Mouse (Mus musculus) layer of hippocampus, adult 8-10 months (tissue): Measurements from ENCODE around the gene Gm7347. TPM values are rescaled to one million over a fixed set of nuclear protein-coding genes. Genes with fewer than 3 reads are reported as not detected.
A peak's percentile ranks its signal among the peaks of the same experiment; 100 is the strongest.
"Not testable (repeated sequence)": the region's sequence is repeated elsewhere in the genome, so short reads cannot be mapped to it uniquely, and the experiment has no call there.

Source experiments
- DNase-seq, 2 experiments: peaks; one replicate each; pipeline ENCODE4 v3.0.0; 2022; ENCODE audit warnings: low spot score in 2 of 2
- total RNA-seq, 4 experiments: library from RNA; stranded (reverse); gene quantifications; 2 replicates each; pipeline ENCODE4 v1.2.4; 2022

Gm7347 gene
- total RNA-seq, result under 1 TPM in 1 of 4 experiments, not detected in 3; 0.11 TPM

DNA sequence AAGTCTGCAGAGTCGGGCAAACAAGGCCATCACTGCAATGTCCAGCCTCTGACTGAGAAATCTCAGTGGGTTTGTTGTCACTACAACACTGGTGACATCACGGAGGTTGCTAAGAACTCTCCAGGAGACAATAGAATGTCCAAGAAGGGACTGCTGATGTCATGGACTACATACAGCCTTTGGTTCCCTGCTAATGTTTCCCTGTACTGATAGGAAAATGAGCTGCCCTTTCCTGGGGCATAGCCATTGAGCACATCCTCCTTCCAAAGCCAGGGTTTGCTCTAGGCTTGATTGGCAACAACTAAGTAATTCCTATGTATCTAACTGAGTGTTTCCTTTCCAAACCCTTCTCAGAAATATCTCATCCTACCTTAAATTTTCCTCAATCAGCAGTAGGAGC lies at the start of gene Gm7347:
TSS of gene Gm7347 (minus strand) at position 101 of the 400 bp plus-strand sequence.
- not testable (repeated sequence) for DNase-seq

GRCm38 (mm10) chr5:26105262-26105661 lies 46.9 kb upstream of the Gm7347 start, which contains the start of gene 5031410I06Rik:
Gene 5031410I06Rik, minus strand, starts transcription at chr5:26105362.
- not testable (repeated sequence) for DNase-seq

DNA sequence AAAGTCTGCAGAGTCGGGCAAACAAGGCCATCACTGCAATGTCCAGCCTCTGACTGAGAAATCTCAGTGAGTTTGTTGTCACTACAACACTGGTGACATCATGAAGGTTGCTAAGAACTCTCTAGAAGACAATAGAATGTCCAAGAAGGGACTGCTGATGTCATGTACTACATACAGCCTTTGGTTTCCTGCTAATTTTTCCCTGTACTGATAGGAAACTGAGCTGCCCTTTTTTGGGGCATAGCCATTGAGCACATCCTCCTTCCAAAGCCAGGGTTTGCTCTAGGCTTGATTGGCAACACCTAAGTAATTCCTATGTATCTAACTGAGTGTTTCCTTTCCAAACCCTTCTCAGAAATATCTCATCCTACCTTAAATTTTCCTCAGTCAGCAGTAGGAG lies 30.8 kb upstream of the Gm7347 start, which contains the start of gene Gm10471:
TSS of gene Gm10471 (minus strand) at position 101 of the 400 bp plus-strand sequence.
- not testable (repeated sequence) for DNase-seq

GRCm38 (mm10) chr5:26079023-26079422 lies 20.6 kb upstream of the Gm7347 start:
- DNase-seq, result not testable (repeated sequence)

GRCm38 (mm10) chr5:26070716-26071115 lies 12.3 kb upstream of the Gm7347 start:
- no peak for DNase-seq

DNA sequence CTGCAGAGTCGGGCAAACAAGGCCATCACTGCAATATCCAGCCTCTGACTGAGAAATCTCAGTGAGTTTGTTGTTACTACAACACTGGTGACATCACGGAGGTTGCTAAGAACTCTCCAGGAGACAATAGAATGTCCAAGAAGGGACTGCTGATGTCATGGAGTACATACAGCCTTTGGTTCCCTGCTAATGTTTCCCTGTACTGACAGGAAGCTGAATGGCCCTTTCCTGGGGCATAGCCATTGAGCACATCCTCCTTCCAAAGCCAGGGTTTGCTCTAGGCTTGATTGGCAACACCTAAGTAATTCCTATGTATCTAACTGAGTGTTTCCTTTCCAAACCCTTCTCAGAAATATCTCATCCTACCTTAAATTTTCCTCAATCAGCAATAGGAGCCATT lies 18.9 kb downstream of the Gm7347 start, which contains the start of gene Speer4a:
TSS of gene Speer4a (minus strand) at position 101 of the 400 bp plus-strand sequence.
- DNase-seq, result not testable (repeated sequence)

DNA sequence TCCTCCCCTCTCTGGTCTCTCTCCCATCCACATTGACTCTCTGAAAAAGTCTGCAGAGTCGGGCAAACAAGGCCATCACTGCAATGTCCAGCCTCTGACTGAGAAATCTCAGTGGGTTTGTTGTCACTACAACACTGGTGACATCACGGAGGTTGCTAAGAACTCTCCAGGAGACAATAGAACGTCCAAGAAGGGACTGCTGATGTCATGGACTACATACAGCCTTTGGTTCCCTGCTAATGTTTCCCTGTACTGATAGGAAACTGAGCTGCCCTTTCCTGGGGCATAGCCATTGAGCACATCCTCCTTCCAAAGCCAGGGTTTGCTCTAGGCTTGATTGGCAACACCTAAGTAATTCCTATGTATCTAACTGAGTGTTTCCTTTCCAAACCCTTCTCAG lies 35.6 kb downstream of the Gm7347 start, which contains the start of gene Gm5862:
TSS of gene Gm5862 (minus strand) at position 101 of the 400 bp plus-strand sequence.
- DNase-seq, result not testable (repeated sequence)

- not testable (repeated sequence) for DNase-seq
Measured at GRCm38 (mm10) chr5:26007697-26008096, 50.7 kb downstream of the Gm7347 start.

- DNase-seq, result peak; percentile 14 to 28
Measured at GRCm38 (mm10) chr5:26006937-26007695, 51.3 kb downstream of the Gm7347 start.

- DNase-seq, result not testable (repeated sequence)
Measured at GRCm38 (mm10) chr5:26004698-26005097, 53.7 kb downstream of the Gm7347 start, which contains the start of gene Gm1979. Gene Gm1979, minus strand, starts transcription at chr5:26004798.

Other genes starting within 250 kb of the Gm7347 start
- gene Gm21663, start 116.2 kb downstream of the Gm7347 start, total RNA-seq, result not detected
- not detected for gene Gm21671, start 104.2 kb downstream of the Gm7347 start, total RNA-seq
- not detected for gene Gm21680, start 85.9 kb downstream of the Gm7347 start, total RNA-seq
- gene Gm21698, start 69.9 kb downstream of the Gm7347 start, total RNA-seq, result not detected
- gene Gm1979, start 53.8 kb downstream of the Gm7347 start, total RNA-seq, result under 1 TPM in 1 of 4 experiments, not detected in 3; 0.93 TPM
- not detected for gene Gm5862, start 35.7 kb downstream of the Gm7347 start, total RNA-seq
- gene Speer4a, start 19.0 kb downstream of the Gm7347 start, total RNA-seq, result not detected
- not detected for gene Gm10471, start 30.7 kb upstream of the Gm7347 start, total RNA-seq
- gene 5031410I06Rik, start 46.8 kb upstream of the Gm7347 start, total RNA-seq, result not detected
- gene Gm10220, start 62.8 kb upstream of the Gm7347 start, total RNA-seq, result not detected
- under 1 TPM; 0.39 to 0.59 (median 0.48) TPM for gene Gm7361, start 199.1 kb upstream of the Gm7347 start, total RNA-seq